Mouse (Mus musculus): ENCODE data around the gene Gpr22. TPM values are rescaled to one million over a fixed set of nuclear protein-coding genes. Genes with fewer than 3 reads are reported as not detected.

Gpr22 gene
- not detected for total RNA-seq (2018; cell fraction: chromatin; rRNA removed)
- total RNA-seq (2018; cell fraction: cytosol; rRNA removed), result not detected
- not detected for total RNA-seq (2018; cell fraction: nucleus; rRNA removed)
- polyA plus RNA-seq (2018), result not detected in 3 replicates

DNA sequence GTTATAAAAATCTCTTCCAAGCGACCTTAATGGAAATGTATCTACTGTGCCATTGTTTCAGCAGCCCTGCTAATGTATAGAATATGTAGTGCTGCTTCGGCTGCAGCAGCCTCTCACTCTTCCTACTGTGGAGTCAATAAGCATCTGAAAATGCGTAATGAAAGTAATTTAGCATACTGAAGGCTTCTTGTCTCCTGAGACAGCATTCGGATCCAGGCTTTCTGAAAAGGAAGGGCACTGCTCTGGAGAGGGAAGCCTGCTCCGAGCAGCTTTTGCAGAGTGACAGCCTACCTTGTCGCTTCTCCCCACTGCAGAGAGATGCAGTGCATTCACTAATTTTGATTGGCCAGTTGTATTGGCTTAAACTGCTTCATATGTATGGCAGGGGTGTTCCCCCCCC is at the start of gene Gpr22:
Gene Gpr22, minus strand, starts transcription at position 348 of the 400 bp plus-strand sequence.
- 93% methylated on average over 6 of the region's 6 CpGs for WGBS (ENCODE audit: missing documents)
- H3K36me3 ChIP-seq (ENCODE audit: inconsistent target), result no peaks in the 10 kb centered on the region
- H3K79me2 ChIP-seq (ENCODE audit: inconsistent target), result no peaks in the 10 kb centered on the region

DNA sequence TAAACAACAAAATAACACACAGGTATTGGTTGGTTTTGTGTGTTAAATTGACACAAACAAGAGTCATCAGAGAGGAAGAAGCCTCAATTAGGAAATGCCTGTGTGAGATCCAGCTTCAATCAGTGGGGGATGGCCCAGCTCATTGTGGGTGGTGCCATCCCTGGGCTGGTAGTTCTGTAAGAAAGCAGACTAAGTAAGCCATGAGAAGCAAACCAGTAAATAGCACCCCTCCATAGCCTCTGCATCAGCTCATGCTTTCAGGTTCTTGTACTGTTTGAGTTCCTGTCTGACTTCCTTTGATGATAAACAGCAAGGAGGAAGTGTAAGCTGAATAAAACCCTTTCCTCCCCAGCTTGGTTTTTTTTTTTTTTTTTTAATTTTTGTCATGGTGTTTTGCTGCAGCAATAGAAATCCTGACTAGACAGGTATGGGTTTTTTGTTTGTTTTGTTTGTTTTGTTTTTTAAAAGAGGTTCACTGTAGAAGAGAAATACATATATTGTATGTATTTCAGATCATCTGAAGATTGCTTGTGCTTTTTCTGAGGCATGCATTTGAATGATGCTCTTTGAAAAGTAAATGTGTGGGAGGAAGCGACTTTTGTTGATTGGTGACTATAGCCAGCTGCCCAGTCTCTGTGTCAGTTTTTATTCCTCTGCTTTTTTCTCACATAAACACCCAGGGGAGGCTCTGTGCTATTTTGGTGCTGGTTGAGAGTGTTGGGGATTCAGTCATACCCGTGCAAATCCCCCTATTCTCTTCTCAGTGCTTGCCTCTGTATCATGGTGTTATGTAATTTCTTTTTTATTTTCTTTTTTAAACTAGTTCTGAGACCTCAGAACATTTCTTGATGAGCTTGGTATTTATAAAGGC is 42.4 kb upstream of the Gpr22 start:
- no peaks in the 10 kb centered on the region for H3K36me3 ChIP-seq (ENCODE audit: inconsistent target)
- H3K27ac ChIP-seq, result no peak overlapping the region
- WGBS (ENCODE audit: missing documents), result 84% methylated on average over 2 of the region's 2 CpGs
- no peak overlapping the region for H3K4me3 ChIP-seq (ENCODE audit: inconsistent target)
- H3K79me2 ChIP-seq (ENCODE audit: inconsistent target), result no peaks in the 10 kb centered on the region

More for the DNA sequence above, at the start of gene Gpr22:
- H3K4me3 ChIP-seq (ENCODE audit: inconsistent target), result no peak within 1 kb of the TSS
- no peak within 1 kb of the TSS for H3K27ac ChIP-seq

DNA sequence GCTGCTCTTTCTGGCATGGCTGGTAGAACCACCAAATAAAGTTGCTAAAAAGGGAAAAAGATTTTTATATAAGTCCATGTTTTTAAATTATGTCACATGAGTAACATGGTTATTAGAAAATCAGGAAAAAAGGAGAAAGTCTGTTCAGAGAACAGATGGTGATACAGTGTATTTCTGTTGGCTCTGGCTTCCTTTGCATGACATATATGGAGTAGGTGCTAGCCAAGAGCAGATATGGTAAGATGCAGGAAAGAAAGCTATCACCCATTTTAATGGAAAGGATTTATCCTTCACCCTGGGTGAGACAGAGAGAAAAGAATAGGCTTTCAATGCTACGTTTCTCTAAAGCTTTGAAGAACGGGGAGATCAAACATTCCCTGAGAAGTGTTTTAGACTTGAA is 40.7 kb upstream of the Gpr22 start:
- H3K4me3 ChIP-seq (ENCODE audit: inconsistent target), result no peak overlapping the region
- H3K79me2 ChIP-seq (ENCODE audit: inconsistent target), result no peaks in the 10 kb centered on the region
- no peaks in the 10 kb centered on the region for H3K36me3 ChIP-seq (ENCODE audit: inconsistent target)
- H3K27ac ChIP-seq, result no peak overlapping the region
- WGBS (ENCODE audit: missing documents), result 95% methylated on average over 2 of the region's 2 CpGs

DNA sequence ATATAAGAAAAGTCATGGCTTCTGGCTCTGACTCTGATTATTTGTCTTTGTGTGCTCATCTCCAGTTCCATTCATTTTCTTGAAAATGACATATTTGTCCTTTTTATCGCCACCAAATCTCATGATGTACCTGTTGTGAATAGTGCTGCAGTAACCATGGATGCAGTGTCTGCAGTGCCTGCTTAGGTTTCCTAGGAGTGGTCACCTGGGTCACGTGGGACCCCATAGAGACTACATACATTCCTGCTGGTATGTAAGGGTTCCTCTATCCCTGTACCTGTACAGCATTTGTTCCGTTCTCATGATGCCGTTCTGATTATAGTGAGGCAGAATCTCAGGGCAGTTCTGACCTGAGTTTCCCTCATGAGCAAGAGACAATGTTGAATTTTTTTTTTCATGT is 36.1 kb upstream of the Gpr22 start:
- H3K4me3 ChIP-seq (ENCODE audit: inconsistent target), result no peak overlapping the region
- 98% methylated on average over 4 of the region's 4 CpGs for WGBS (ENCODE audit: missing documents)

DNA sequence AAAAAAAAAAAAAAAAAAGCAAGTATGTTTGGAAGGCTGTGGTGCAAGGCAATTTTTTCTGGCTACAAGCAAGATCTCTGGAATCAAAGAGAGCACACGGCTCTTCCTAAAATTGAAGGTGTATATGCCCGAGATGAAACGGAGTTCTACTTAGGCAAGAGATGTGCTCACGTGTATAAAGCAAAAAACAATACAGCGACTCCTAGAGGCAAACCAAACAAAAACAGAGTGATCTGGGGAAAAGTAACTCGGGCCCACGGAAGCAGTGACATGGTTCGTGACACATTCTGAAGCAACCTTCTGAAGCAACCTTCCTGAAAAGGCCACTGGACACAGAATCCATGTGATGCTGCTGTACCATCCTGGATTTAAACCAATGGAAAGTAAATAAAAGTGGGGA is 33.6 kb upstream of the Gpr22 start:
- WGBS (ENCODE audit: missing documents), result 97% methylated on average over 8 of the region's 8 CpGs
- Histone ChIP-seq H3K4me3 (ENCODE audit: inconsistent target) (no peak overlapping the region), H3K36me3 (ENCODE audit: inconsistent target) (no peaks in the 10 kb centered on the region), H3K27ac (no peak overlapping the region), H3K79me2 (ENCODE audit: inconsistent target) (no peaks in the 10 kb centered on the region)

More for the DNA sequence above, 36.1 kb upstream of the Gpr22 start:
- Histone ChIP-seq H3K27ac (no peak overlapping the region), H3K79me2 (ENCODE audit: inconsistent target) (no peaks in the 10 kb centered on the region), H3K36me3 (ENCODE audit: inconsistent target) (no peaks in the 10 kb centered on the region)

DNA sequence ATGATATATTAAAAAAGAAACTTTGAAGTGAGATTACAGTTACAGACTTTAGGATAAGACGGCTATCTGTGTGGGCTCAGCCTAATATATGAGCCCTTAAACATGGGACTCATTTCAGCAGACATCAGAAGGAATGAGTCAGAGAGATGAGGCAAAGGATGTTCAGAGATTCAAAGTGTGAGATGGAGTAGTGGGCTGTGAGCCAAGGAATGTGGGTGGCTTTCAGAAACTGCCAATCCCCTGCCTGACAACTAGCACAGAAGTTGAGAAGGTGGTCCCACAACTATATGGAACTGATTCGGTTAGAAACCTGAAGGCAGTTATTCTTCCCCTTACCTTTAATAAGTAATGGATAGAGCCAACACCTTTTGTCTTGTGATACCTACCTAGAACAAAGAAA is 20.9 kb upstream of the Gpr22 start:
- Histone ChIP-seq H3K36me3 (ENCODE audit: inconsistent target) (no peaks in the 10 kb centered on the region), H3K27ac (no peak overlapping the region), H3K4me3 (ENCODE audit: inconsistent target) (no peak overlapping the region), H3K79me2 (ENCODE audit: inconsistent target) (no peaks in the 10 kb centered on the region)
- WGBS (ENCODE audit: missing documents), result 100% methylated on average over 2 of the region's 2 CpGs

DNA sequence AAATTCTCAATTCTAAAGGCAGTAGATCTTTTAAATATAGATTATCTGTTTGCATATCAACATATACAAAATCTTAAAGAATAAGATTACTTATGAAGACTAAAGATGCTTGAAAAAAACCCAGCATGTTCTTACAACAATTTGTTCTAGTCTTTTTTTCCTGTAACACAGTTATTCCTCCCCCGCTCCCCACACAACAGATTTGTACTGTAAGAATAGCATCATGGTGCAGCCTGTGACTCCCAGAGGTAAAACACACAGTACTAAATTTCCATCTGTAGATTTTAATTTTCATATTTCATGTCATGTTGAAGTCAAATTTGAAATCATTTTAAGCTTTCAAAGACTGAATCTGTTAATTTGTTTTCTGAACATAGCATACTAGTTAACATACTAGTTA is 16.4 kb upstream of the Gpr22 start:
- H3K4me3 ChIP-seq (ENCODE audit: inconsistent target), result no peak overlapping the region
- no peak overlapping the region for H3K27ac ChIP-seq
- 92% methylated on average over 1 of the region's 1 CpGs for WGBS (ENCODE audit: missing documents)
- H3K79me2 ChIP-seq (ENCODE audit: inconsistent target), result no peaks in the 10 kb centered on the region
- no peaks in the 10 kb centered on the region for H3K36me3 ChIP-seq (ENCODE audit: inconsistent target)

DNA sequence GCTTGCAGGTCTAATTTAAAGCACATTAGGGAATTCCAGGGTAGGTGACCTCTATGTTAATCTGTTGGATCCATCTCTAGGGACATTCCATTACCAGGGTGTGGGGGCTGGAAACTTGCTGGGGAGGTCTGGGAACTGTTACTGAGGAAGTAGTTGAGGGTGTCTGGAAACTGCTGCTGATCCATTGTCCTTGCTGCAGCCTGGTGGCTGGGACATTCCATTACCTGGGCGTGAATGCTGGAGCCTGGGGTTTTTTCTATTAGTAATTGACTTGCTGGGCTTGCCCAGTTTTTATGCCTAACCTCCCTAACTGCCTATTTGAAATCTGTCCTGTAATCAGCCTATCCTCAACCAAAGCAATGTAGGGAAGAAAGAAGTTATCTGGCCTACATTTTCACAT is 13.0 kb upstream of the Gpr22 start:
- H3K36me3 ChIP-seq (ENCODE audit: inconsistent target), result no peaks in the 10 kb centered on the region
- H3K79me2 ChIP-seq (ENCODE audit: inconsistent target), result no peaks in the 10 kb centered on the region
- no peak overlapping the region for H3K4me3 ChIP-seq (ENCODE audit: inconsistent target)
- no peak overlapping the region for H3K27ac ChIP-seq
- 100% methylated on average over 1 of the region's 1 CpGs for WGBS (ENCODE audit: missing documents)

DNA sequence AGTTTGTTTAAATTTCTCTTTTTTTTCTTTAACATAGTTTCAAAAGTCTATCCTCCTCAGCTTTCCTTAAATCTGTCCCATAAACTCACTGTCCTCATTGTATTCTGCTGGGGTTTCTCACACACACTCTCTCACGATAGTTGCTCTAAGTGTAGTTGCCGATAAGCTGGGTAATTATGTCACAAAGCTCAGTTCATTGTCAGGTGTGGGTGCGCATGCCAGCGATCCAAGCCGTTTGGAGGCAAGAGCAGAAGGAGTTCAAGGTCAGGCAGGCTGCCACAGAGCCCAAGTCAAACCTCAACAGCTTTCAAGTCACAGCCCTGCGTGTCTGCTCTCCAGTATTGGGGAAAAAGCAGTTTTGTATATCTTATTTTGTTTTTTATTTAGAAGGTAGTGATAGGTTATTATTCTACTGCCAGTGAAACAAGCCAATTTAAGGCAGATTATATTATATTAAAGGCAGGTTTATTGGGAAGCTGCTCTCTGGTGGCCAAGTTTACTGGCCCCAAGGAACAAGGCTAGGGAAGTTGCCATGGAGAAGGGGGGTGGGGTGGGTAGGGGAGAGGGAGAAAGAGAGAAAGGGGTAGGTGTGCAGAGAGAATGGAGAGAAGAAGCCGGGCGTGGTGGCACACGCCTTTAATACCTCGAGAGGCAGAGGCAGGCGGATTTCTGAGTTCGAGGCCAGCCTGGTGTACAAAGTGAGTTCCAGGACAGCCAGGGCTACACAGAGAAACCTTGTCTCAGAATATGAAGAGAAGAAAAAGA is 11.9 kb upstream of the Gpr22 start:
- Histone ChIP-seq H3K27ac (no peak overlapping the region), H3K79me2 (ENCODE audit: inconsistent target) (no peaks in the 10 kb centered on the region), H3K4me3 (ENCODE audit: inconsistent target) (no peak overlapping the region), H3K36me3 (ENCODE audit: inconsistent target) (no peaks in the 10 kb centered on the region)
- 98% methylated on average over 12 of the region's 12 CpGs for WGBS (ENCODE audit: missing documents)

DNA sequence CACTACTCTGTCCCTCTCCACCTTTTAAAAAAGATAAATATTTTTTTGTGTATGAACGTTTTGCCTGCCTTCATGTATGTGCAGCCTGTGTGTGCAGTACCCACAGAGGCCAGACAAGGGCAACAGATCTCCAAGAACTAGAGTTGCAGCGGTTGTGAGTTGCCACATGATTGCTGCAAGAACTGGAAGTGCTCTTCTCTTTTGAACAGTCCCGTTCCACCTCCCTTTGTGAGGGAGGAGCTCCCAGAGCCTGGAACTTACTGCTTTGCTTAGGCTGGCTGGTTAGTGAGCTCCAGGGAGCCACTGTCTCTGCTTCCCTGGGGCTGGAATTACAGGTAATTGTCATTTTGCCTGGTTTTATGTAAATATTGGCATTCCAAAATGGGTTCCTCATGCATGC is 10.8 kb upstream of the Gpr22 start:
- no peak overlapping the region for H3K27ac ChIP-seq
- no peaks in the 10 kb centered on the region for H3K79me2 ChIP-seq (ENCODE audit: inconsistent target)
- H3K4me3 ChIP-seq (ENCODE audit: inconsistent target), result no peak overlapping the region
- no peaks in the 10 kb centered on the region for H3K36me3 ChIP-seq (ENCODE audit: inconsistent target)
- 88% methylated on average over 1 of the region's 3 CpGs for WGBS (ENCODE audit: missing documents)

DNA sequence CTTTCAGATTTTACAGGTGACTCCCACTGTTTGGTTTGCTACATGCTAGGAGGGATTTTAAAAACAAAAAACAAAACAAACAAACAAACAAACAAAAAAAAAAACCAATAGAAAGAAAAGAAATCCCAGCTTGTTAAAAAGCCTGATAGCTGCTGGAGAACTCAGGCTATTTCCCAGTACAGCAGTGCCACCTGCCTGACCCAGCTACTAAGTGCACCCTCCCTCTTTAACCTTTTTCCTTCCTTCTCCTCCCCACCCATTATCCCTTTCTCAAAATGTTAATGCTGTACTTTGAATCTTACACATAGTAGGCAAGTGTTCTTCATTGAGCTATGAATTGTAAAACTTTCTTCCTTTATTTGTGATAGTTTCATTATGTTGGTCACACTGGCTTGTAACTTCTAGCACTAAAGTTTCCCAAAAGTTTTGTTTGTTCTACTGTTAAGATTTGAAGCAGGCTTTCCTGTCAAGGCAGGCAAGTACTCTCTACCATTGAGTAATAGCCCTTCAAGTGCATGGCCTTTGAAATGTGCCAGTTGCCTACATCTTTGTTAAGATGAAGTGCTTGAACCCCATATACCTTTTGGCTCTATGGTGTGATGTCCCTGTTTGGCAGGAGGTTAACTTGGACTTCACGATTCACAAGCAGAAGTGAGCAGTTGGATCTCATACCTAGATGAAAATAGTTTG is 6.0 kb upstream of the Gpr22 start:
- Histone ChIP-seq H3K4me3 (ENCODE audit: inconsistent target) (no peak overlapping the region), H3K27ac (no peak overlapping the region), H3K79me2 (ENCODE audit: inconsistent target) (no peaks in the 10 kb centered on the region), H3K36me3 (ENCODE audit: inconsistent target) (no peaks in the 10 kb centered on the region)
- WGBS (ENCODE audit: missing documents), result 100% methylated on average over 1 of the region's 1 CpGs

DNA sequence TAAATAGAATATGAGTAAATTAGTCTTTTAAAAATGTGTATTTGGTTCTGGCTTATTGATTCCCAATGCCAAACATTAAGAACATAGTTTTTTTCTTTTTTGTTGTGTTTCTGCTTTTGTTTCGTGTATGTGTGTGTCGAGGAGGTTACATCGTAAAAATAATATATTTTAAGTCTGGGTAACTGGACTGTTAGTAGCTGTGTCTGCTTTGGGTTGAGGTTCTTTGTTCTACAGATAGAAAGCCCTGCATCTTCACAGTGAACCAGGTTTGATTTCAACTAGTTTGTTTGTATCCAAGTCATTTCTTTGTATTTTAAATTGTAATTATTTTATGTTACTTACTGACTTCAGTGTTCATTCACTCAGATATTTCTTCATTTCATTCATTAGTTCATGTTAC is 323 bp upstream of the Gpr22 start:
- 100% methylated on average over 3 of the region's 3 CpGs for WGBS (ENCODE audit: missing documents)
- no peaks in the 10 kb centered on the region for H3K79me2 ChIP-seq (ENCODE audit: inconsistent target)
- no peak overlapping the region for H3K27ac ChIP-seq
- H3K4me3 ChIP-seq (ENCODE audit: inconsistent target), result no peak overlapping the region
- no peaks in the 10 kb centered on the region for H3K36me3 ChIP-seq (ENCODE audit: inconsistent target)

DNA sequence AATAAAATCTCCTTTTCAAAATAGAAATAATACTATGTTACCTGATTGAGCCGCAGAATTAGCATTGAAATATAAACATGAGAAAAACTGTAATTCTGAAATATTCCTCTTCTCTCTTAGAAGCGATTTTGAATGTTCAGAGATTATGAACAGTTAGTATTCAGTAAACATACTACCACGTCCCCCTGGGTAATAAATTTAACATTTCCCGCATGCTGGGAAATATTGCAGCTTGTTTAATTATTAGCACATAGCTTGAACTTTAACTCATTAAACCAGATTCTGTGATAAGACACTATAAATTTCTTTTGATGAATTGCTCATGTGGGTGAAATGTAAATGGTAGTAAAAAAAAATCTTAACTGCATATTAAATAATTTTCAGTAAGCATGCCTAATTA is 1.0 kb downstream of the Gpr22 start:
- H3K36me3 ChIP-seq (ENCODE audit: inconsistent target), result no peaks in the 10 kb centered on the region
- no peaks in the 10 kb centered on the region for H3K79me2 ChIP-seq (ENCODE audit: inconsistent target)
- no peak overlapping the region for H3K4me3 ChIP-seq (ENCODE audit: inconsistent target)
- no peak overlapping the region for H3K27ac ChIP-seq
- 93% methylated on average over 4 of the region's 4 CpGs for WGBS (ENCODE audit: missing documents)

DNA sequence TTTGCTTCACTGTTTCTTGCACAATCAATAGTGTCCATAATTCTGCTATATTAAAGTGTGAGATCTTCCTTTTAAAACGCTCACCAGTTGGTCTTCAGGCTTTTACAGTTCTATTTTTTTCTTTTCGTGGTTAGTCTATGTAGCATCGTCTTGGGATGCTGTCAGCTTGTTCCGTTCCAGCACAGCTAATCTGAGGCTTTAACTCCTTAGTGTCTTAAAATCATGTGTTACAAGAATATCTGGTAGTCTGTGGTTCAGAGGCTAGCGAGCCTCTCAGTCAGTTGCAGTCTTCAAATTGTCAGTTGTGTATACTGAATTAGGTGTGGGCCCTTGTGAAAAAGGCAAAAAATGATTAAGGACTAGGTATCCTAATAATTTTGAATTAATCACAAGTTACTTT is 1.5 kb downstream of the Gpr22 start:
- no peak overlapping the region for H3K27ac ChIP-seq
- H3K36me3 ChIP-seq (ENCODE audit: inconsistent target), result no peaks in the 10 kb centered on the region
- H3K4me3 ChIP-seq (ENCODE audit: inconsistent target), result no peak overlapping the region
- WGBS (ENCODE audit: missing documents), result 66% methylated on average over 5 of the region's 5 CpGs
- no peaks in the 10 kb centered on the region for H3K79me2 ChIP-seq (ENCODE audit: inconsistent target)
